Mouse (Mus musculus) midbrain, embryonic 14.5 days (tissue): ENCODE results near the gene 1110065P20Rik. TPM values are rescaled to one million over a fixed set of nuclear protein-coding genes. Genes with fewer than 3 reads are reported as not detected.
A peak's percentile ranks its signal among the peaks of the same experiment; 100 is the strongest.

Experiments
- ATAC-seq: fragments of 200-750 bp; cut with Nextera tagmentation; 2 replicates; pipeline ENCODE4 v1.8.0; 2017; ENCODE audit warnings: moderate number of reproducible peaks, moderate library complexity; ENCODE audit not compliant: low FRiP score, low TSS enrichment
- DNase-seq: peaks from one replicate; pipeline ENCODE4 v3.0.0-alpha.2; 2015
- H3K27ac ChIP-seq: fragments of 300-500 bp; sonication (generic); replicated peaks from 2 replicates; pipeline ENCODE4 v1.5.1; 2014; ENCODE audit warnings: mild to moderate bottlenecking, low read depth, low read length, moderate library complexity
- H3K27me3 ChIP-seq: fragments of 300-500 bp; sonication (generic); 2 replicates; pipeline ENCODE4 v1.6.1; 2014; ENCODE audit warnings: low read length, control low read depth, mixed read lengths; ENCODE audit not compliant: control insufficient read depth, insufficient read depth
- H3K36me3 ChIP-seq: fragments of 300-500 bp; sonication (generic); 2 replicates; pipeline ENCODE4 v1.6.1; 2014; ENCODE audit warnings: low read length, control low read depth; ENCODE audit not compliant: control insufficient read depth, insufficient read depth
- H3K4me1 ChIP-seq: fragments of 300-500 bp; sonication (generic); 2 replicates; pipeline ENCODE4 v1.6.1; 2014; ENCODE audit warnings: mild to moderate bottlenecking, antibody characterized with exemption, low read length, control low read depth; ENCODE audit not compliant: control insufficient read depth, insufficient read depth
- H3K4me2 ChIP-seq: fragments of 300-500 bp; sonication (generic); 2 replicates; pipeline ENCODE4 v1.6.1; 2014; ENCODE audit warnings: mild to moderate bottlenecking, low read length, moderate library complexity
- H3K4me3 ChIP-seq: fragments of 300-500 bp; sonication (generic); replicated peaks from 2 replicates; pipeline ENCODE4 v1.5.1; 2014; ENCODE audit warnings: low read depth, low read length
- H3K9ac ChIP-seq: fragments of 300-500 bp; sonication (generic); replicated peaks from 2 replicates; pipeline ENCODE4 v1.6.1; 2014; ENCODE audit warnings: mild to moderate bottlenecking, low read length, moderate library complexity
- H3K9me3 ChIP-seq: fragments of 300-500 bp; sonication (generic); 2 replicates; pipeline ENCODE4 v1.6.1; 2016; ENCODE audit warnings: low read length, control low read depth, mixed read lengths; ENCODE audit not compliant: control insufficient read depth
- WGBS: fragments of 180-500 bp; shearing (Covaris S2); extraction: QIAGEN DNeasy Blood & Tissue Kit; methylation state at CpG from one replicate; pipeline ENCODE4 v1.1.7; 2014; 5-methylcytosine and 5-hydroxymethylcytosine counted together
- polyA plus RNA-seq: library from polyadenylated mRNA; unstranded; fragments of >200 nt; fragmentation: Nextera tagmentation; extraction: Ambion mirVana; gene quantifications from 2 replicates; pipeline ENCODE4 v1.2.1, GENCODE M21; 2014

The 1110065P20Rik gene
- polyA plus RNA-seq, 1 experiment from 2014 or later, result 85.1 TPM

DNA sequence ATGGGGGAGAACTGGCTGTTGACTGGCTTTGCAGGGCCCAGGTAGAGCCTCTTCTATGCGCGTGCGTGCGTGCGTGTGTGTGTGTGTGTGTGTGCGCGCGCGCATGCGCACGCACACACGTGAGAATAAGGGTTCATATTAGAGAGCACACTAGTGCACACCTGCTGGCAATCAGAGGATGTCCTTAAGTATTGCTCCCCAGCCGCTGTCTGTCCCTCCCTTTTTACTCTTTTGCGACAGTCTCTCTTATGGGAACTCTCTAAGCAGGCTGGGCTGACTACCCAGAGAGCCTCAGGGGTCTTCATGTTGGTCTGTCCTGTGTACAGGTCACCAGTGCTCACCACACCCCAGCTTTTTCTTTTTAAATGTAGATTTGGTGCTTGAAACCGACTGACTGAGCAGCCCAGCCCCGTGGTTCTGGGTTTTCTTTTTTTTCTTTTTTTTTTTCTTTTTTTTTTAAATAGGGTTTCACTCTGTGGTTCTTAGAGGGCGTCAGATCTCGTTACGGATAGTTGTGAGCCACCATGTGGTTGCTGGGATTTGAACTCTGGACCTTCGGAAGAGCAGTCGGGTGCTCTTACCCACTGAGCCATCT is 25.5 kb downstream of the 1110065P20Rik start:
- ATAC-seq (no peak), DNase-seq (no peak)
- 96% methylated on average over 21 of the region's 21 CpGs for WGBS
- no peak overlapping the region for H3K4me3 ChIP-seq
- no peak overlapping the region for H3K4me2 ChIP-seq
- H3K9me3 ChIP-seq, result no peaks in the 10 kb centered on the region
- no peak overlapping the region for H3K9ac ChIP-seq
- peaks cover 69% of the 10 kb centered on the region for H3K36me3 ChIP-seq
- no peaks in the 10 kb centered on the region for H3K27me3 ChIP-seq
- H3K27ac ChIP-seq, result no peak overlapping the region
- H3K4me1 ChIP-seq, result no peaks in the 10 kb centered on the region

DNA sequence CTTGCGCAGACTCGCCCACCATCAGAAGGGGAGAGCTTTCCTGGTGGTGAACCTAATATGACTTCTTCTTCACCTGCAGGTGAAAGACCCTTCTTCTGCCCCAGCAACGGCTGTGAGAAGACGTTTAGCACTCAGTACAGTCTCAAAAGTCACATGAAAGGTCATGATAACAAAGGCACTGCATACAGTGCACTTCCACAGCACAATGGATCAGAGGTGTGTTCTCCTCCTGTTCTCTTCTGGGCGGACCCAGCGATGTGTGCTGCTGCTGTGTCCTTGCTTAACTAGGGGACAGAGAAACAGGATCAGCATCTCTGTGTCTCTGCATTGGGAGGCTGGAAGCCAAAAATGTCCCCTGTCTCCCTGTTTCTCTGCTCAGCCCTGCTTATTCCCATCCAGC is 26.0 kb downstream of the 1110065P20Rik start:
- Histone ChIP-seq H3K27me3 (no peaks in the 10 kb centered on the region), H3K36me3 (peaks cover 69% of the 10 kb centered on the region), H3K4me2 (no peak overlapping the region), H3K9ac (no peak overlapping the region), H3K9me3 (no peaks in the 10 kb centered on the region), H3K27ac (no peak overlapping the region), H3K4me3 (no peak overlapping the region), H3K4me1 (no peaks in the 10 kb centered on the region)
- ATAC-seq, result no peak
- no peak for DNase-seq
- 92% methylated on average over 6 of the region's 6 CpGs for WGBS

DNA sequence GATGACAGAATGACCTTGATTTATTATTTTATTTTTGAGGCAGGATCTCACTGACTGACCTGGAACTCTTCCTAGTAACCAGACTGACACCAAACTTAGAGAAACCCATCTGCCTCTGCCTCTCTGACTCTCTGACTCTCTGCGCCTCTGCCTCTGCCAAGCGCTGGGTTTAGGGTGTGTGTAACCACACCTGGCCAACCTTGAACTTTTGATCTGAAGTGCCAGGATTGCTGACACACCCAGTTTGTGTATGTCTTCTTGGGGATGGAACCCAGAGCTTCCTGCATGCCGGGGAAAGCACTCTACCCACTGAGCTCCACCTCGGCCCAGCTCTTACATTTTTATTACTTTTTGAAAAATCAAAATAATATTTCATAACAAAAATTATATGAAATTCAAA is 32.2 kb downstream of the 1110065P20Rik start:
- H3K9me3 ChIP-seq, result no peaks in the 10 kb centered on the region
- peaks cover 51% of the 10 kb centered on the region for H3K36me3 ChIP-seq
- H3K27ac ChIP-seq, result no peak overlapping the region
- no peak overlapping the region for H3K4me3 ChIP-seq
- no peaks in the 10 kb centered on the region for H3K27me3 ChIP-seq
- no peak overlapping the region for H3K4me2 ChIP-seq
- H3K4me1 ChIP-seq, result no peaks in the 10 kb centered on the region
- H3K9ac ChIP-seq, result no peak overlapping the region
- ATAC-seq, result no peak
- no peak for DNase-seq
- 95% methylated on average over 4 of the region's 4 CpGs for WGBS

DNA sequence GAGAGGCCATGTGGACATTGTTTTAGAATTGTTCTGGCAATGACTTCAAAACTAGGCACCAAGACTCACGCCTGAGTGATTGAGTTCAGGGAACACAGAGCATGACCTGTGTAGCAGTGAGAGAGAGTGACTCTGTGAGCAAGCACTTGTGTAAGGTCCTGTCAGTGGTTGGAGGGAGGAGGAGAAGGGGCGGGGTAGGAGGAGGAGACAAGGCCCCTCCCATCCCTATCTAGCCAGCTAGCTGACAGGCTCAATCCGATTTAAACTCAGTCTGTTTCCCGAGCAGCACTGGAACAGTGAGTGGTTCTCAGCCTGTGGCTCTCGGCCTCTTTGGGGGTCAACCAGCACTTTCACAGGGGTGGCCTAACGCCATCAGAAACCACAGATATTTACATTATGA is 33.2 kb downstream of the 1110065P20Rik start:
- Histone ChIP-seq H3K27ac (no peak overlapping the region), H3K9ac (0 out of 2 replicates have a peak overlapping the region, but pooled peaks have one; percentile 1), H3K4me1 (no peaks in the 10 kb centered on the region), H3K36me3 (peaks cover 41% of the 10 kb centered on the region), H3K9me3 (no peaks in the 10 kb centered on the region), H3K4me2 (no peak overlapping the region), H3K27me3 (no peaks in the 10 kb centered on the region), H3K4me3 (no peak overlapping the region)
- peak; percentile 21 for DNase-seq
- 10% methylated on average over 6 of the region's 6 CpGs for WGBS
- no peak for ATAC-seq

DNA sequence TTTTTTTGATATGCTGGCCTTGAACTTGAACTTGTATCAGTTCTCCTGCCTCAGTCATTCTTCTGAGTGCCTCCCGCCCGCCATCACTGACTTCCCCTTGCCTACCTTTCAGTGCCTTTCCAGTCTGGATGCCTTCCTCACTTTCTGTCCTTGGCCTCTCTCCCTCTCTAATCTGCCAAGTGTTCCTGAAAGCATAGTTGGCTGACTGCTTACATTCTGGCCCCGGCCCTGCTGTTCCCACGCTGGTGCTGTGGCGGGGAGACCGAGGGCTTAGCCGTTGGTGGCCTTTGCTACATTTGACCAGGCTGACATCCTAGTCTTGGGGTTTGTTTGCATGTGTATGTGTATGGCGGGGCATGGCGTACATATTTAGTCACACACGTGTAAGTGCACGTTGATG is 35.1 kb downstream of the 1110065P20Rik start:
- H3K27me3 ChIP-seq, result no peaks in the 10 kb centered on the region
- ATAC-seq (no peak), DNase-seq (no peak)
- no peak overlapping the region for H3K27ac ChIP-seq
- H3K36me3 ChIP-seq, result peaks cover 31% of the 10 kb centered on the region
- H3K9ac ChIP-seq, result no peak overlapping the region
- 90% methylated on average over 11 of the region's 11 CpGs for WGBS
- H3K9me3 ChIP-seq, result no peaks in the 10 kb centered on the region
- peaks cover 4% of the 10 kb centered on the region; the same call in 1 of the 2 replicates for H3K4me1 ChIP-seq
- no peak overlapping the region for H3K4me2 ChIP-seq
- H3K4me3 ChIP-seq, result no peak overlapping the region

DNA sequence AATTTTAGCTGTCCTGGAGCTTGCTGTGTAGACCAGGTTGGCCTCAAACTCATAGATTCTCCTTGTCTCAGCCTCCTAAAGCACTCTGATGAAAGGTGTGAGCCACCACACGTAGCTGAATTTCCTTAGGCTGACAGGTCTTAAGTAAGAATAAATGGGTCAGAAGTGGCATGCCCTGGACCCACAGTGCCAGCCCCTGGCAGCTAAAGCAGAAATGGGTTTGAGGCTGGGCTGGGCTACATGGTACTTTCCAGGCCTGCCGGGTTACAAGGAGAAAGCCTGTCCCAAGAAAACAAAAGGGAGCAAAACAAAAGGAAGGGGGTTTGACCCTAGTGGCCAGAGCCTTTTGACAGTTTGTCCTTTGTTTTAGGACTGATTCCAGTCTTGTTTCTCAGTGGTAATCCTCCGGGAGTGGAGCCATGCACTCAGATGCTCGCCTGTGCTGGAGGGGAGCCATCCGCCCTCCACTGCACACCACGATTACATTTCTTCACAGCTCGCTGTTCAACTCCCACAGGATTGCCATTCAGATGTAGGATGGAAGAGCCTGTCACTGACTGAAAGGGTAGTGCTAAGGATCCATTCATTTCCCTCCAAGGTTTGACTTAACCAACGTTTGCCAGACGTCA is 39.5 kb downstream of the 1110065P20Rik start:
- DNase-seq (peak; percentile 18), ATAC-seq (no peak)
- Histone ChIP-seq H3K27me3 (no peaks in the 10 kb centered on the region), H3K36me3 (peaks cover 49% of the 10 kb centered on the region), H3K9ac (no peak overlapping the region; the same call in 1 of the 2 replicates), H3K4me2 (no peak overlapping the region), H3K4me3 (no peak overlapping the region), H3K4me1 (peaks cover 4% of the 10 kb centered on the region; the same call in 1 of the 2 replicates), H3K27ac (no peak overlapping the region), H3K9me3 (no peaks in the 10 kb centered on the region)
- 14% methylated on average over 9 of the region's 9 CpGs for WGBS

DNA sequence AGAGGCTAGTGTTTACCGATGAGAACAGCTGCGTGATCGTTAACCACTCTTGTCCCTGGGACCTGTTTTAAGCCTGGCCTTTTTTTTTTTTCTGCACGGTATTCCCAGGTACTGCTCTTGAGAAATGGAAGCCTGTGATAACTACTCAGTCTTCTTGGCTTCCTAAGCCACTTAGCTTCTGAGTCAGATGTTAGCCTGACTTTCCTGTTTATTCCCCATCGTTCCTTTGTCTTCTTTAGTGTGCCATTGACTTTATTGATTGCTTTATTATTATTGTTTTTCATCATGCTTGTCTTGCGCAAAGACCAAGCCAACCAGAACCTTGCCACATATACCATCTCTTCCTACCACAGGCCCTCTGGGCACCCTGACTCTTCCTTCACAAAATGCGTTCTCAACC is 40.9 kb downstream of the 1110065P20Rik start:
- DNase-seq (no peak), ATAC-seq (no peak)
- Histone ChIP-seq H3K27me3 (no peaks in the 10 kb centered on the region), H3K36me3 (peaks cover 50% of the 10 kb centered on the region), H3K9me3 (no peaks in the 10 kb centered on the region), H3K4me2 (no peak overlapping the region), H3K9ac (no peak overlapping the region), H3K4me1 (peaks cover 4% of the 10 kb centered on the region; the same call in 1 of the 2 replicates), H3K27ac (no peak overlapping the region), H3K4me3 (no peak overlapping the region)
- 96% methylated on average over 7 of the region's 7 CpGs for WGBS

DNA sequence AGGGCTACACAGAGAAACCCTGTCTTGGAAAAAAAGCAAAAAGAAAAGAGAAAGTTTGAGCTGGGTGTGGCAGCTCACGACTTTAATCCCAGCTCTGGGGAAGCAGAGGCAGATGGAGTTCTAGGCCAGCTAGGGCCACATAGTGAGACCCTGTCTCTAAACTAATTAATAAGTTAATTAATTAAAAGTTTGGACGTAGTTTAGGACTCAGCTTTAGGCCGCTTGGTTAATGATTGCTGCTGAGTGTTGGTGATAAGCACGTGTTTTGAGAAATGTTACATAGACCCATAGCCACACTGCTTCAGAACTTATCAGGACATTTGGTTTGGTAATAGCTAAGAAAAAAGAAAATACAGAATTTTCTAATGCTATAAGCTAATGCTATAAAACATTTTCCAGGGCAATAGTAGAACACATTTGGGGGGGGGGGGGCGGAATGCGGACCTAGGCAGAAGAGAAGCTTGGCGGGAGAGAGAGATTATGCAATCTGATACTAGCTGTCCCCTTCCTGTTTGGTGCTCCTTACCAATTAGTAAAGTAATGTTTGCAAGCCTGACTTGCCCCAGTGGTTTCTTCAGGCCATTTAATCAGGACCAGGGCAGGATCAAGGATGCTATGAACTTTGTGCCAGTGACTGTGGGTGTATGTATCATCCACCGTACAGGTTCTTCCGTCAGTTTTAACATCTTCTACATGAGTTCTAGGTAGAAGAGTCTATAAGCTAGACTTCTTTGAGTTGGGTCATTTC is 41.7 kb downstream of the 1110065P20Rik start:
- H3K4me1 ChIP-seq, result peaks cover 4% of the 10 kb centered on the region; the same call in 1 of the 2 replicates
- no peak overlapping the region for H3K9ac ChIP-seq
- H3K9me3 ChIP-seq, result no peaks in the 10 kb centered on the region
- H3K27me3 ChIP-seq, result no peaks in the 10 kb centered on the region
- peaks cover 55% of the 10 kb centered on the region for H3K36me3 ChIP-seq
- ATAC-seq (no peak), DNase-seq (no peak)
- H3K4me2 ChIP-seq, result no peak overlapping the region
- WGBS, result 95% methylated on average over 9 of the region's 9 CpGs
- no peak overlapping the region for H3K27ac ChIP-seq
- no peak overlapping the region for H3K4me3 ChIP-seq
